Mouse (Mus musculus): ENCODE measurements around the gene Pigb.
"Not testable (repeated sequence)": the region's sequence is repeated elsewhere in the genome, so short reads cannot be mapped to it uniquely, and the experiment has no call there.

Gene Pigb

GRCm38 (mm10) chr9:73040080-73040479, at the start of gene Pigb:
Pigb (minus strand) TSS chr9:73040378.
- ATAC-seq (ENCODE audit: insufficient number of reproducible peaks, low FRiP score, low TSS enrichment) = no peak

- ATAC-seq (ENCODE audit: insufficient number of reproducible peaks, low FRiP score, low TSS enrichment) = no peak
Observed at GRCm38 (mm10) chr9:73089222-73089920, 49.2 kb upstream of the Pigb start.

- ATAC-seq (ENCODE audit: insufficient number of reproducible peaks, low FRiP score, low TSS enrichment) = no peak
Observed at GRCm38 (mm10) chr9:73087581-73087980, 47.4 kb upstream of the Pigb start.

- ATAC-seq (ENCODE audit: insufficient number of reproducible peaks, low FRiP score, low TSS enrichment) = no peak
Observed at GRCm38 (mm10) chr9:73087121-73087520, 46.9 kb upstream of the Pigb start.

- no peak for ATAC-seq (ENCODE audit: insufficient number of reproducible peaks, low FRiP score, low TSS enrichment)
Observed at GRCm38 (mm10) chr9:73085845-73086244, 45.7 kb upstream of the Pigb start.

- no peak for ATAC-seq (ENCODE audit: insufficient number of reproducible peaks, low FRiP score, low TSS enrichment)
Observed at GRCm38 (mm10) chr9:73083956-73084355, 43.8 kb upstream of the Pigb start.

GRCm38 (mm10) chr9:73082291-73083000, 42.3 kb upstream of the Pigb start:
- peak; percentile 98 for ATAC-seq (ENCODE audit: insufficient number of reproducible peaks, low FRiP score, low TSS enrichment)

GRCm38 (mm10) chr9:73079801-73080325, 39.7 kb upstream of the Pigb start:
- no peak for ATAC-seq (ENCODE audit: insufficient number of reproducible peaks, low FRiP score, low TSS enrichment)

- not testable (repeated sequence) for ATAC-seq (ENCODE audit: insufficient number of reproducible peaks, low FRiP score, low TSS enrichment)
Observed at GRCm38 (mm10) chr9:73079349-73079748, 39.2 kb upstream of the Pigb start.

- no peak for ATAC-seq (ENCODE audit: insufficient number of reproducible peaks, low FRiP score, low TSS enrichment)
Observed at GRCm38 (mm10) chr9:73073169-73073568, 33.0 kb upstream of the Pigb start.

- no peak for ATAC-seq (ENCODE audit: insufficient number of reproducible peaks, low FRiP score, low TSS enrichment)
Observed at GRCm38 (mm10) chr9:73072426-73072825, 32.2 kb upstream of the Pigb start.

- ATAC-seq (ENCODE audit: insufficient number of reproducible peaks, low FRiP score, low TSS enrichment) = no peak
Observed at GRCm38 (mm10) chr9:73070971-73071659, 30.9 kb upstream of the Pigb start.

GRCm38 (mm10) chr9:73068688-73069087, 28.5 kb upstream of the Pigb start:
- ATAC-seq (ENCODE audit: insufficient number of reproducible peaks, low FRiP score, low TSS enrichment) = no peak

- no peak for ATAC-seq (ENCODE audit: insufficient number of reproducible peaks, low FRiP score, low TSS enrichment)
Observed at GRCm38 (mm10) chr9:73068230-73068679, 28.1 kb upstream of the Pigb start.

GRCm38 (mm10) chr9:73067086-73067485, 26.9 kb upstream of the Pigb start:
- no peak for ATAC-seq (ENCODE audit: insufficient number of reproducible peaks, low FRiP score, low TSS enrichment)

GRCm38 (mm10) chr9:73063621-73064290, 23.6 kb upstream of the Pigb start:
- no peak for ATAC-seq (ENCODE audit: insufficient number of reproducible peaks, low FRiP score, low TSS enrichment)

- ATAC-seq (ENCODE audit: insufficient number of reproducible peaks, low FRiP score, low TSS enrichment) = no peak
Observed at GRCm38 (mm10) chr9:73059224-73059623, 19.0 kb upstream of the Pigb start.

- 0 out of 2 replicates have a peak, but pooled peaks have one; percentile 20 for ATAC-seq (ENCODE audit: insufficient number of reproducible peaks, low FRiP score, low TSS enrichment)
Observed at GRCm38 (mm10) chr9:73055441-73055911, 15.3 kb upstream of the Pigb start.

GRCm38 (mm10) chr9:73050606-73051005, 10.4 kb upstream of the Pigb start:
- ATAC-seq (ENCODE audit: insufficient number of reproducible peaks, low FRiP score, low TSS enrichment) = no peak

- no peak for ATAC-seq (ENCODE audit: insufficient number of reproducible peaks, low FRiP score, low TSS enrichment)
Observed at GRCm38 (mm10) chr9:73049833-73050232, 9.7 kb upstream of the Pigb start.

All from cerebellum, adult (tissue).